Mouse (Mus musculus): ENCODE data around the gene Pabpn1.
"Not testable (repeated sequence)": the region's sequence is repeated elsewhere in the genome, so short reads cannot be mapped to it uniquely, and the experiment has no call there.

Pabpn1 gene

DNA sequence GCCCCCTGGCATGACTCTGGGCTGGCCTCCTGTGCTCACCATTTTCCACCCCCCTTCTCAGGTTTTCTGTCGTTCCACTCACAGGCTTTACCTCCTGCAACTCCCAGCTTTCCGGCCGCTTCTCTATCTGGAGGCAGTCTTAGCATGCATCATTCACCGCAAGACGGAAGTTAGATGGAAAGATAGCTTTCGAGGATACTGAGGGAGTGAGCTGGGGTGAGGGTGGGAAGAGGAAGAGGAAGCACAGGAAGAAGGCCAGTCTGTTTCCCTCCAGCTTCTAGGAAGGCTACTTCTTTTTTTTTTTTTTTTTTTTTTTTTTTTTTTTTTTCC lies 44.5 kb downstream of the Pabpn1 start:
- DNase-seq (ENCODE audit: low spot score), result no peak

DNA sequence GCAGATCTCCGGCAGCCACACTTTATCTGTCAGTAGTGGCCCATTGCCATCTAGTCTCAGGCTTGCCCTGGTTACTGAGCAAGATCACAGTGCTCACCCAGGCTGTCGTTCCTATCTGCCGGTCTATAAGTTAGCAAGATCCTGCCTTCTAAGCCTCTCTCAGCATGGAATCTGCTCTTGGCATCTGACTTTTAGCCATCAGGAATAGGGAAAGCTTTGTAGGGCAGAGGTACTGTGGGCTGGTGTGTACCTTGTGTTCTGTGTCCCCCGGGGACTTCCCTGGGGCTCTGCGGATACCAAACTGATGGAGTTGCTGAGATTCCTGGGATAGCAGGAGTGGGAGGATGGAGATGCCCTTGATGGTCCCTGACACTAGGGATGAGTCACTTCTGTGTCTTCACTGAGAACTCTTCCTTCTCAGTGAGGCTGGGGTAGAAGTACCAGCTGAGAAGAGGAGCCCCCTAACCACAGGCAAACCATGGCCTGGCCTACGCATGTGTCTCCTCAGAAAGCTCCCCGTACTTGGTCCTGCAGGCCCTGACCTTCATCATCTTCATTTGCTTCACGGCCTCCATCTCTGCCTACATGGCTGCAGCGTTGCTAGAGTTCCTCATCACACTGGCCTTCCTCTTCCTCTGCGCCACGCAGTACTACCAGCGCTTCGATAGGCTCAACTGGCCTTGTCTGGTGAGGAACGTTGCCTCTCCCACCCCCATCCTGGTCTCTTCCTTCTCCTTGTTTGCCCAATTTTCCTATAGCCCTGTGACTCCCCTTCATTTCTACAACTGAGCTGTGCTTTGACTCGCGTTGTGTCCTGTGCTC lies 45.3 kb downstream of the Pabpn1 start:
- no peak for DNase-seq (ENCODE audit: low spot score)

DNA sequence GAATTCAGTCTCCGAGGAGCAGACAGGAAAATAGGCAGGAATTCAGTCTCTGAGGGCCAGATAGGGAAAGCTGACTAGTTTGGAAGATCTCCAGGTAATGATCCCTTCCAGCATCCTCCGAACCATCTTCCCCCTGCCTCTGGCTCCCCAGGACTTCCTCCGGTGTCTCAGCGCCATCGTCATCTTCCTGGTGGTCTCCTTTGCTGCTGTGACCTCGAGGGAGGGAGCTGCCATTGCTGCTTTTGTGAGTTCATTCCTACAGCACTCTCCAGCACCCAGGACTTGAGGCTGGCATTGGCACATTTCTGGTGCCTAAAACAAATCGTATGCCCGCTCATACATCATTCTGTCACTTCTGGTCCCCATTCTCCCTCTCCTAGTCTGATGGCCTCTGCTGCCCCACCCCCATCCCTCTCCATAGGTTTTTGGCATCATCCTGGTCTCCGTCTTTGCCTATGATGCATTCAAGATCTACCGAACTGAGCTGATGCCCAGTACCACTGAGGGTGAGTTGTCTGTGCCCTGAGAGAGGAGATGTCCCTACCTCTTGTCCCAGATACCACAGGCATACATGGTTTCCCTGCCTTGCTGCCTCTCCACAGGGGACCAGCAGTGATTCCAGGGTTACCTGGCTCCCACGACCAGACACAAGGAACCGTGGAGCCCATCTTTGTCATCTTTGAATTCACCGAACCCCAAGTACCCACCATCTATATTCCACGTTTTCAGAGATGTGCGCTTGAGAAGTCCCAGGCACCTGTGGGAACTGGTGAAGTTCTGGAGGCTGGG lies 46.3 kb downstream of the Pabpn1 start:
- DNase-seq (ENCODE audit: low spot score), result no peak

DNA sequence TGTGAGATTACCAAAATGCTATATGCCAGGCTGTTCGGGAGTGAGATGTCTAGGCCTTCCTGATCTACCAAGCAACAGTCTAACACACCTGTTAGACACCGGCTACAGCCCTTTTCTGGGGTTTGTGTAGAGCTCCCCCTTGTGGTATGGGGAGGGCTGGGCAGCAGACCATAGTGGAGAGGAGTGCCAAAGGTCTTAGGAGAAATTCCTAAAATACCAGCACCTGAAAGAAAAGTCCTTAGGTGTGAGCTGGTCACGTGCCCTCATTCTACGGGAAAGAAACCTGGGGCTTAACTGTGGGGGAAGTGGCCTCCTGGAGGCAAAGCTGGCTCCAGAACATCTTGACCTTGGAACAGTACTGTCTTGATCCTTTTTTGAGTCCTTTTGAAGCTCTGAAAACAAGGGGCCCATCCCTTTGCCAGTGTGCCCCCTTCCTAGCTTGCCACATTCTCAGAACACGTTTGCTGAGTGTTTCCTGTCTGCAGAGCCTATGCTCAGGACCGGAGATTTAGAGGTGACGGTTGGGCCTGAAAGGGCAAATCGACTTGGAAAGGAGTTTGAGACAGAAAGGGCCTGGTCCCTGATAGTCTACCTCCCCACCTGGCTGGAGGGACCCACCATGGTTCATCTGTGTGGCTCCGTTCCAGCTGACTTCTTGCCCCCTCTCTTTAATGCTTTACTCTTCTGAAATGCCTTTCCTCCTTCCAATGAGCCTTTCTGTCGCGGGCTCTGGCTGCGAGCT lies 47.3 kb downstream of the Pabpn1 start:
- peak; percentile 73 for DNase-seq (ENCODE audit: low spot score)

DNA sequence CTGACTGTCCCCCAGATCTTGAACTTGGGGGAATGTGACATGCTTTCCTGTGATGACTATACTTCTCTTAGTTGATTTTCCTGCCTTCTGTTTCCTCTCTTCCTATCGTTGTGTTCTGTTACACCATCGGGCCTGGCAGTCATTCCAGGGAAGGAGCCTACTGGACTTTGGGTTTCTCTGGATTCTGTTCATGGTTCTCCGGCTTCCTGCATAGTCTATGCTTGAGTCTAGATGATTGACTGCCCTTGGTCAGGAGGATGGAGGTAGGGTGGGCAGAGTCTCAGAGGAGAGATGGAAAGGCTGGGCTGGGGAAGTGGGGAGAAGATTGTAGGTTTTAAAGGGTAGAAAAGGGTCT lies 47.9 kb downstream of the Pabpn1 start:
- DNase-seq (ENCODE audit: low spot score), result no peak

DNA sequence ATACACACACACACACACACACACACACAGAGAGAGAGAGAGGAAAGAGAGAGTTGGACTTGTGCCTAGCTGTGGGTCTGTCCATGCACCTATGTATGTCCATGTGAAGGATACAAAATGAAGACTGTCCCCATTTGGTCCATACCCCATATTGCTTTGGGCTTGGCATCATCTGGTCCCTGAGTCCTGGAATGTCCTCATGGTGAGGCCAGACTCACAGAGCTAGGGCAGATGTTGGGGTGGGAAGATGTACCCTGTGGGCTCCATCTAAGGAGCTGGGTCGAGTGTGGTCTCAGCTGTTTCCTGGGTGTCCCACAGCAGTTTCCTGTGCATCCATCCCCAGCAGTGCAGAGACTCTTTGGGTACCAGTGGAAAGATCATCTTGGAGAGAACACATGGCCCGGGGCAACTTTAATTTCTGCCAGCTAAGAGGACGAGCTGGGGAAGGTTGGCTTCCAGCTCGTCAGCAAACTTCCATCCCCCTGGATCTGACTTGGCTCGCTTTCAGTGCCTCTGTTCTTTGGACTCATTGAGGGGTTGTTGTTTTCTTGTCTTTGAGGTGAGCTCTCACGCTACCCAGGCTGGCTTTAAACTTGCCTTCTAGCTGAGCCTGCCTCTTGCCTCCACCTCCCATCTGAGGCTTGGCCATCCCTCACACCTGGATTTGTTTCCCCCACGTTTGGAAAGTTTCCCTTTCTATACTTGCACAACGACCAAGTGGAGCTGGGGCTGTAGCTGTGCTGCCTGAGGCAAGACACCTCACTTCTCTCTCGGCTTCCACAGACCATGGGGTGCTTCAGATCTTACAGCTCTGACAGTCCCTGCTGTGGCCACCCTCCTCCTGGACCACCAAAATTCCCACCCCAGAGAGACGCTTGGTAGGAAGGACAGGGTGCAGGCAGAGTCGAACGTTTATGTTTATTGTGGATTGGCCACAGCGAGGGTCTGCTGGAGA lies 49.0 kb downstream of the Pabpn1 start:
- DNase-seq (ENCODE audit: low spot score), result no peak

DNA sequence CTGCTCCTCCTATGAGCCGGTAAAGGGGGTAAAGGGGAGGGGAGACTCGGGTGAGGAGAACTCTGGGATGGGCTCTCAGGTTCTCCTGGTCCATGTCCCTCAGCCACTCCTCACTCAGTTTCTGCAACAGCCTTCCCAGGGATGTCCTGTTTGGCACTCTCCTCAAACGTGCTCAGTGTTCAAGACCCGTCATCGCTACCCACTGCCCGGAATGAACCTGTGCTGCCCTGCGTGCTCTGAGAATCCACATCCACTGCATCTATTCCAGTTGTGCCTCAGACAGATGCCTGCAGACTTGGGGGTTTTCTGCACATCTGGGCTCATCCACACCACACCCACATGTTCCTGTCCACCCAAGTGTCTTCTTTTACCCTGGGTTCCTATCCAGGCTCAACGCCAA lies 50.2 kb downstream of the Pabpn1 start:
- no peak for DNase-seq (ENCODE audit: low spot score)

DNA sequence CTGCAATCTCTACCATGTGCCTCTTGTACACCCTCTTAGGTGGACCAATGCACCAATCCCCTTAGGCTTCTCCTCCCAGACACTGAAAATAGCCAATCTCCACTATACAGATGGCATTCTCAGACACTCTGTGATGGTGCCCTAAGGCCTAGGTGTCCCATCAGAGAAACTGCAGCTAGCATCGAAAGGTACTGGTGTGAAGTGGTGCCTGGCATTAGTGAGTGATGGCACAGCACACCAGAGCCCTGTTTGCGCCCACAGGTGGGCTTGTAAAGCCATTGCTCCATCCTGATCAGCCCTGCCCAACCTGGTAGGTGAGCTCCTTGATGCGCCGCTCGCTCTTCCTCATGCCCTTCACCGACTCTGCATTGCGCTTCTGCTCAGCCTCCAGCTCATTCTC lies 51.7 kb downstream of the Pabpn1 start:
- DNase-seq (ENCODE audit: low spot score), result no peak

DNA sequence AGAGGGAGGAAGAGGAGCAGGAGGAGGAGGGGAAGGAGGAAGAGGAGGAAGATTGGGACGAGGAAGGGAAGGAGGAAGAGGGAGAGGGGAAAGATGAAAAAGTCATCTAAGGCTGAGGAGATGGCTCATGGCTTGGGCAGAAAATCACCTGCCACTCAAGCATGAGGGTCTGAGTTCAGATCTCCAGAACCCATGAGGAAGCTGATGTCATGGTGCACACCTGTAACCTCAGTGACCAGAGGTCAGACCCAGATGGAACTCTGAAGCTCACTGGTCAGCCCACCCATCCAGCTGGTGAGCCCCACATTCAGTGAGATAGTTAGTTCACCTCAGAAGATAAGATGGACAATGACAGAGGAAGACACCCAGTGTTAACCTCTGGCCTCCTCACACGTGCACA lies 52.6 kb downstream of the Pabpn1 start:
- DNase-seq (ENCODE audit: low spot score), result no peak

DNA sequence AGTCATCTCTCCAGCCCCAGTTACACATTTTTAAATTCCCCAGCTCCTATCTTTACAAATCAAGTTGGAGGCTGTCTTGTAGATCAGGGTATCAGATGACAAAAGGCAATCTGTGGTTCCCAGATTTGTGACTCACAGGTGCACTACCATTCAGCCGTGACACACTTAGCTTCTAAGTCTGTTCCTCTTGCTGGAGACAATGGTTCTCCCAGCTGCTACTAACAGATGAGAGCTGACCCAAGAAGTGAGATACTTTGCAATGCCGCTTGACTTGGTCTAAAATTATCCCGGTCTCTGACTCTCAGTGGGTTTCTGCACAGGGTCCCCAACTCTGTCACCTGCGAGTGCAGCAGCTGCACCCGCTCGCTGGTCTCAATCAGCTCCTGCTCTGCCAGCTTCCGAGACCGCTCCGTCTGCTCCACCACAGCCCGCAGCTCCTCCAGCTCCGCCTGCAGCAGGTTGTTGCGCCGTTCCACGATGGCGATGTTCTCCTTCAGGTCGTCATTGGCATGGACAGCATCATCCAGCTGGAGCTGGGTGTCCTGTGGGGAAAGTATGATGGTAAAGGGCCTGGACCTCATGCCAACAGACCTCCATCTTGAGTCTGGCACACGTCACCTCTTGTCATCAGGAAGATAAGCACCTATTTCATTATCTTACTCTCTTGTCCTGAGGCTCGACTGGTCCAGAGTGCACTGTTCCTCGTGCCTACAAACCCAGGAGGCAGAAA lies 53.8 kb downstream of the Pabpn1 start:
- no peak for DNase-seq (ENCODE audit: low spot score)

DNA sequence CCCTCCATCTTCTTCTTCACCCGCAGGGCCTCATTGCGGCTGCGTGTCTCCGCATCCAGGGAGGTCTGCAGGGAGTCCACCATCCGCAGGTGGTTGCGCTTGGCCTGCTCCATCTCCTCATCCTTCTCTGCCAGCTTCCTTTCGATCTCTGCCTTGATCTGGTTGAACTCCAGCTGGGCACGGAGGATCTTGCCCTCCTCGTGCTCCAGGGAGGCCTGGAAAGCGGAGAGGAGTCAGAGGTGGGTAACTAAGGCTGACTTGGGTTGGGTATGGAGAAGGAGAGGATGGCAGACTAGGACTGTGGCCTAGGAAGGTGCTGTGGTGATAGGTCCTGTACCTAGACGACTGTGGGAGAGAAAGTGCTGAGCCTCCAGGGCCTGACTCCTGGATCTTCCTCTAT lies 54.7 kb downstream of the Pabpn1 start:
- not testable (repeated sequence) for DNase-seq (ENCODE audit: low spot score)

Measured in embryo, embryonic 10 days (tissue).